Mouse (Mus musculus): ENCODE measurements around the gene Edc3. TPM values are rescaled to one million over a fixed set of nuclear protein-coding genes. Genes with fewer than 3 reads are reported as not detected.
A peak's percentile ranks its signal among the peaks of the same experiment; 100 is the strongest.

The Edc3 gene
- polyA plus RNA-seq, 1 experiment: 31.4 TPM

GRCm38 (mm10) chr9:57750901-57751300 lies 42.6 kb downstream of the Edc3 start:
- WGBS: 97% methylated on average over 7 of the region's 7 CpGs
- TF ChIP-seq POLR2A (IDR thresholded peaks at IDR 0.05; ENCODE audit: control insufficient read depth, extremely low read depth, insufficient read depth, low read length, poor library complexity) (no peak), CTCF (IDR thresholded peaks at IDR 0.05; ENCODE audit: borderline replicate concordance, control insufficient read depth, extremely low read depth, insufficient read depth, low read length, poor library complexity) (no peak)
- DNase-seq: no peak
- no peak overlapping the region for H3K4me3 ChIP-seq (ENCODE audit: control insufficient read depth, insufficient read depth, low read length)
- H3K4me1 ChIP-seq (replicated peaks; ENCODE audit: control insufficient read depth, insufficient read depth, low read length): no peaks in the 10 kb centered on the region
- H3K27me3 ChIP-seq (ENCODE audit: control insufficient read depth, insufficient read depth, low read length): no peaks in the 10 kb centered on the region
- no peak overlapping the region for H3K27ac ChIP-seq (ENCODE audit: control insufficient read depth, insufficient read depth, low read length)
- peaks cover 94% of the 10 kb centered on the region for H3K36me3 ChIP-seq (ENCODE audit: control insufficient read depth, insufficient read depth, low read length)

DNA sequence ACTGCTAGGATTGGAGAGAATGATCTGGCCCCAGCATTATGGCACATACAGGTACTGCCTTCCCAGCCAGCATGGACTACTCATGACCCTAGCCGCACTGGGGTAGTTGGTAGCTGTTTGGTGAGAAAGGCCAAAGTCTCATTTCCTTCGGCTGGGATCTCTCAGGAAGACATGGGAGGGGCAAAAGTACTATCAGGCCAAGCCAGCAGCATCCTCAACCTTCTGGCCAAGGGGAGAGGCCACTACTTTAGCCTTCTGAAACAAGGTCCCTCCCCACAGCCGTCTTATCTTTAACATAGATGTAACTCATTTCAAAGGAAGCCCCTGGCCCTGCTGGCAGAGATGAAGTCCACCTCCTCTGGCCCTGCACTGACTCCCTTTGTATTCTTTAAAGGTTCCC lies 49.2 kb downstream of the Edc3 start:
- WGBS: 97% methylated on average over 3 of the region's 3 CpGs
- H3K27me3 ChIP-seq (ENCODE audit: control insufficient read depth, insufficient read depth, low read length): no peaks in the 10 kb centered on the region
- TF ChIP-seq CTCF (IDR thresholded peaks at IDR 0.05; ENCODE audit: borderline replicate concordance, control insufficient read depth, extremely low read depth, insufficient read depth, low read length, poor library complexity) (no peak), POLR2A (IDR thresholded peaks at IDR 0.05; ENCODE audit: control insufficient read depth, extremely low read depth, insufficient read depth, low read length, poor library complexity) (no peak)
- H3K4me3 ChIP-seq (ENCODE audit: control insufficient read depth, insufficient read depth, low read length): no peak overlapping the region
- DNase-seq: no peak
- peaks cover 23% of the 10 kb centered on the region for H3K4me1 ChIP-seq (replicated peaks; ENCODE audit: control insufficient read depth, insufficient read depth, low read length)
- H3K27ac ChIP-seq (ENCODE audit: control insufficient read depth, insufficient read depth, low read length): no peak overlapping the region
- peaks cover 87% of the 10 kb centered on the region for H3K36me3 ChIP-seq (ENCODE audit: control insufficient read depth, insufficient read depth, low read length)

GRCm38 (mm10) chr9:57758528-57758927 lies 50.2 kb downstream of the Edc3 start:
- Histone ChIP-seq H3K4me1 (replicated peaks; ENCODE audit: control insufficient read depth, insufficient read depth, low read length) (peaks cover 26% of the 10 kb centered on the region), H3K4me3 (ENCODE audit: control insufficient read depth, insufficient read depth, low read length) (no peak overlapping the region), H3K36me3 (ENCODE audit: control insufficient read depth, insufficient read depth, low read length) (peaks cover 77% of the 10 kb centered on the region), H3K27ac (ENCODE audit: control insufficient read depth, insufficient read depth, low read length) (no peak overlapping the region), H3K27me3 (ENCODE audit: control insufficient read depth, insufficient read depth, low read length) (no peaks in the 10 kb centered on the region)
- no peak for DNase-seq
- TF ChIP-seq CTCF (IDR thresholded peaks at IDR 0.05; ENCODE audit: borderline replicate concordance, control insufficient read depth, extremely low read depth, insufficient read depth, low read length, poor library complexity) (no peak), POLR2A (IDR thresholded peaks at IDR 0.05; ENCODE audit: control insufficient read depth, extremely low read depth, insufficient read depth, low read length, poor library complexity) (no peak)
- 98% methylated on average over 22 of the region's 22 CpGs for WGBS

GRCm38 (mm10) chr9:57759289-57759688 lies 50.9 kb downstream of the Edc3 start:
- 24% methylated on average over 6 of the region's 6 CpGs for WGBS
- peaks cover 70% of the 10 kb centered on the region for H3K36me3 ChIP-seq (ENCODE audit: control insufficient read depth, insufficient read depth, low read length)
- peaks cover 26% of the 10 kb centered on the region for H3K4me1 ChIP-seq (replicated peaks; ENCODE audit: control insufficient read depth, insufficient read depth, low read length)
- no peak overlapping the region for H3K27ac ChIP-seq (ENCODE audit: control insufficient read depth, insufficient read depth, low read length)
- no peaks in the 10 kb centered on the region for H3K27me3 ChIP-seq (ENCODE audit: control insufficient read depth, insufficient read depth, low read length)
- peak; percentile 75 for DNase-seq
- TF ChIP-seq POLR2A (IDR thresholded peaks at IDR 0.05; ENCODE audit: control insufficient read depth, extremely low read depth, insufficient read depth, low read length, poor library complexity) (no peak), CTCF (IDR thresholded peaks at IDR 0.05; ENCODE audit: borderline replicate concordance, control insufficient read depth, extremely low read depth, insufficient read depth, low read length, poor library complexity) (peak; percentile 93)
- no peak overlapping the region for H3K4me3 ChIP-seq (ENCODE audit: control insufficient read depth, insufficient read depth, low read length)

DNA sequence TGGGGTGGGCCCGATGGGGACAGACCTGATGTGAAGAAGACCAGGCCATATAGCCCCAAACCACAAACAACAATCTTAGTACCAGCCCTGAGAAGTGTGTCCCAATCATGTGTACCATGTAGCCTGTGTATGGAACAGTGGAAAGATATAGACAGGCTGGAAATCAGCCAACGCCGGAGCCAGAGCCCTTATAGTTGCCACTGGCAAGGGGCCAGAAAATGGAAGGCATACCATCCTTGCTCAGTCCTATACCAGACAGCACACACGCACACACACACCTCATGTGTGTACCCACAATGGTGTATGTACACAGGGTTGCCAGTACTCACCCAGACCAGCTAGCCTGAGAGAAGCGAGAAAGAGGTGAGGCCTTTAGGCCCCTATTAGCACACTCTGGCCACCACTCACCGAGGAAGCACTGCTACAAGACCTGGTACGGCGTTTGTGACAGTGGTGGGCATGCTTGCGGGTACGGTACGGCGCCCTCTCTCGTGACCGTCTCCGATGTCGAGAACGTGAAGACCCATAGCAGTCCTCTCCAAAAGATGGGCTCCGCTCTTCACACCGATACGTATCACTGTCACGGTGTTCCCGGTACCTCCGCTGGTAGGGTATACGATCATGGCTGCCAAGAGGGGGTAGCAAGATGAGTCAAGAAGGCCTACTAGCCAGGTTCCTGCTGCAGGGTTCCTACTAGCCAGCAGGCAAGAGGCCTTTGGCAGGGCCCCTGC lies 52.2 kb downstream of the Edc3 start:
- H3K36me3 ChIP-seq (ENCODE audit: control insufficient read depth, insufficient read depth, low read length): peaks cover 57% of the 10 kb centered on the region
- WGBS: 98% methylated on average over 24 of the region's 24 CpGs
- H3K27me3 ChIP-seq (ENCODE audit: control insufficient read depth, insufficient read depth, low read length): no peaks in the 10 kb centered on the region
- TF ChIP-seq POLR2A (IDR thresholded peaks at IDR 0.05; ENCODE audit: control insufficient read depth, extremely low read depth, insufficient read depth, low read length, poor library complexity) (no peak), CTCF (IDR thresholded peaks at IDR 0.05; ENCODE audit: borderline replicate concordance, control insufficient read depth, extremely low read depth, insufficient read depth, low read length, poor library complexity) (no peak)
- no peak overlapping the region for H3K4me3 ChIP-seq (ENCODE audit: control insufficient read depth, insufficient read depth, low read length)
- no peak for DNase-seq
- no peak overlapping the region for H3K27ac ChIP-seq (ENCODE audit: control insufficient read depth, insufficient read depth, low read length)
- H3K4me1 ChIP-seq (replicated peaks; ENCODE audit: control insufficient read depth, insufficient read depth, low read length): peaks cover 26% of the 10 kb centered on the region

DNA sequence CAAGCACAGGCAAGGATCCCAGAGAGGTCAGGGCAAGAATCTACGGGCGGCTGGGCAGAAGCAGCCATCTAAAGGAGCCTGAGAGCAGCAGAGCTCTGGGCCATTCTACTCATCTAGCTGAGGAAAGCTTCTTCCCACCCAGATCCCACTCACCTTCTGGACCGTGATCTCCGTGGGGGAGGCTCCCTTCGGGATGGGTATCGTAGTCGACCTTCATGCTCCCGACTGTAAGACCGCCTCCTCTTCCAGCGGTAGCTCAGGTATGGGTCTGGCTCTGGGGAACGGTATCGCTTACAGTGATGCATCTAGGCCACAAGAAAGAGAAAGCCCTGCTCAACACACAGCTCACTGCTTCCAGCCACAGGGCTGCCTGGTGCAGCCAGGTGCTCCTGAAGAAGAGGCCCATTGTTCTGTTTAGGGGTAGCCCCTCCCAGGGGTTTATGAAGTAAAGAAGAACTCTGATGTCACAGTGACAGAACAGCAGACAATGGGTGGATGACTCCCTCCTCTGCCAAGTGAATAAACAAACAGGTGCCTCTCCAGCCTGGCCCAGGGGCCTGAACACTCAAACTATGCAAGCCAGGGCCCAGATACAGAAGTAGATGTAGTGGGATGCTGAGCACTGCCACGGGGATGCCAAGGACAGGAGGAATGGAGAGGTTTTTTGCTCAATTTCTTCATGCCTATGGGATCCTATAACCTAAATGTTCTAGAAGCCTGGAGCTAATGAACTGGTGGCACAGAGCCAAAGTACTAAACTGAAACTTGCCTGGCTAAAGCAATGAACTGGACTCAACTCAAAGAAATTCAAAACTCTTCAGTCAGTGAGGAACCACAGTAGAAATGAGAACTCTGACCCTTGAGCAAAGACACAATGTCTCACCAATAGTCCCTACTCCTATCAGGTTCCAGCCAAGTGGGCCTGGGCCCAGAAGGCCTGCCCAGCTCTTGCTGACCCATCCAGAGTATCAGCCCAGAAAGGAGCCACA lies 53.5 kb downstream of the Edc3 start:
- Histone ChIP-seq H3K27ac (ENCODE audit: control insufficient read depth, insufficient read depth, low read length) (peak overlapping the region; percentile 93), H3K4me1 (replicated peaks; ENCODE audit: control insufficient read depth, insufficient read depth, low read length) (peaks cover 36% of the 10 kb centered on the region), H3K27me3 (ENCODE audit: control insufficient read depth, insufficient read depth, low read length) (no peaks in the 10 kb centered on the region), H3K4me3 (ENCODE audit: control insufficient read depth, insufficient read depth, low read length) (peak overlapping the region; percentile 43), H3K36me3 (ENCODE audit: control insufficient read depth, insufficient read depth, low read length) (peaks cover 47% of the 10 kb centered on the region)
- WGBS: 71% methylated on average over 13 of the region's 13 CpGs
- TF ChIP-seq POLR2A (IDR thresholded peaks at IDR 0.05; ENCODE audit: control insufficient read depth, extremely low read depth, insufficient read depth, low read length, poor library complexity): no peak
- no peak for TF ChIP-seq CTCF (IDR thresholded peaks at IDR 0.05; ENCODE audit: borderline replicate concordance, control insufficient read depth, extremely low read depth, insufficient read depth, low read length, poor library complexity)
- DNase-seq: peak; percentile 46
